Mouse (Mus musculus) heart, embryonic 11.5 days (tissue): ENCODE data around the gene Ccdc116. TPM values are rescaled to one million over a fixed set of nuclear protein-coding genes. Genes with fewer than 3 reads are reported as not detected.
"Not testable (repeated sequence)": the region's sequence is repeated elsewhere in the genome, so short reads cannot be mapped to it uniquely, and the experiment has no call there.

Experiments used
- ATAC-seq: fragments of 200-750 bp; cut with Nextera tagmentation; replicated peaks from 2 replicates; pipeline ENCODE4 v1.8.0; 2017; ENCODE audit warnings: moderate library complexity; ENCODE audit not compliant: insufficient number of reproducible peaks, low FRiP score, low TSS enrichment
- H3K27ac ChIP-seq: fragments of 300-500 bp; sonication (generic); 2 replicates; pipeline ENCODE4 v1.5.1; 2014; ENCODE audit warnings: mild to moderate bottlenecking, low read depth, low read length
- H3K27me3 ChIP-seq: fragments of 300-500 bp; sonication (generic); 2 replicates; pipeline ENCODE4 v1.6.1; 2014; ENCODE audit warnings: mild to moderate bottlenecking, low read length, mixed read lengths; ENCODE audit not compliant: control insufficient read depth, insufficient read depth
- H3K36me3 ChIP-seq: fragments of 300-500 bp; sonication (generic); 2 replicates; pipeline ENCODE4 v1.6.1; 2014; ENCODE audit warnings: mild to moderate bottlenecking, low read length, moderate library complexity, mixed read lengths; ENCODE audit not compliant: control insufficient read depth, insufficient read depth
- H3K4me1 ChIP-seq: fragments of 300-500 bp; sonication (generic); 2 replicates; pipeline ENCODE4 v1.6.1; 2014; ENCODE audit warnings: low read length; ENCODE audit not compliant: control insufficient read depth, insufficient read depth
- H3K4me2 ChIP-seq: fragments of 300-500 bp; sonication (generic); 2 replicates; pipeline ENCODE4 v1.6.1; 2014; ENCODE audit warnings: mild to moderate bottlenecking, moderate library complexity
- H3K4me3 ChIP-seq: fragments of 300-500 bp; sonication (generic); 2 replicates; pipeline ENCODE4 v1.5.1; 2014; ENCODE audit warnings: low read depth, low read length
- H3K9ac ChIP-seq: fragments of 300-500 bp; sonication (generic); 2 replicates; pipeline ENCODE4 v1.6.1; 2014; ENCODE audit warnings: mild to moderate bottlenecking, low read depth, low read length, moderate library complexity
- H3K9me3 ChIP-seq: fragments of 300-500 bp; sonication (generic); replicated peaks from 2 replicates; pipeline ENCODE4 v1.6.1; 2016; ENCODE audit warnings: low read length; ENCODE audit not compliant: control insufficient read depth
- WGBS: fragments of 180-500 bp; shearing (Covaris S2); extraction: QIAGEN DNeasy Blood & Tissue Kit; methylation state at CpG from one replicate; pipeline ENCODE4 v1.1.7; 2014; ENCODE audit not compliant: insufficient replicate concordance; 5-methylcytosine and 5-hydroxymethylcytosine counted together
- polyA plus RNA-seq: library from polyadenylated mRNA; unstranded; fragments of >200 nt; fragmentation: Nextera tagmentation; extraction: Ambion mirVana; gene quantifications from 2 replicates; pipeline ENCODE4 v1.2.1, GENCODE M21; 2014

Gene Ccdc116
- polyA plus RNA-seq, 1 experiment from 2014 or later = not detected

- no peak overlapping the region for H3K4me2 ChIP-seq
- no peak overlapping the region for H3K9ac ChIP-seq
- peaks cover 18% of the 10 kb centered on the region for H3K36me3 ChIP-seq
- H3K9me3 ChIP-seq = no peaks in the 10 kb centered on the region
- H3K27me3 ChIP-seq = no peaks in the 10 kb centered on the region
- no peak overlapping the region for H3K27ac ChIP-seq
- H3K4me3 ChIP-seq = no peak overlapping the region
- ATAC-seq = no peak
- no peaks in the 10 kb centered on the region for H3K4me1 ChIP-seq
- WGBS = 76% methylated on average over 2 of the region's 2 CpGs
Observed at GRCm38 (mm10) chr16:17175765-17176164, 28.7 kb upstream of the Ccdc116 start.

- no peaks in the 10 kb centered on the region for H3K9me3 ChIP-seq
- no peak overlapping the region for H3K4me3 ChIP-seq
- H3K27me3 ChIP-seq = no peaks in the 10 kb centered on the region
- peaks cover 27% of the 10 kb centered on the region for H3K36me3 ChIP-seq
- no peak for ATAC-seq
- H3K4me2 ChIP-seq = no peak overlapping the region
- H3K4me1 ChIP-seq = no peaks in the 10 kb centered on the region
- WGBS = 85% methylated on average over 5 of the region's 5 CpGs
- H3K9ac ChIP-seq = no peak overlapping the region
- H3K27ac ChIP-seq = no peak overlapping the region
Observed at GRCm38 (mm10) chr16:17168049-17168448, 21.0 kb upstream of the Ccdc116 start.

GRCm38 (mm10) chr16:17167179-17167578 is 20.1 kb upstream of the Ccdc116 start:
- Histone ChIP-seq H3K27me3 (no peaks in the 10 kb centered on the region), H3K9me3 (no peaks in the 10 kb centered on the region), H3K4me1 (no peaks in the 10 kb centered on the region), H3K4me2 (no peak overlapping the region), H3K9ac (no peak overlapping the region), H3K36me3 (peaks cover 18% of the 10 kb centered on the region), H3K27ac (no peak overlapping the region), H3K4me3 (no peak overlapping the region)
- no peak for ATAC-seq

GRCm38 (mm10) chr16:17165478-17165877 is 18.4 kb upstream of the Ccdc116 start:
- H3K4me1 ChIP-seq, H3K27ac ChIP-seq, H3K27me3 ChIP-seq, H3K4me2 ChIP-seq, ATAC-seq, H3K9me3 ChIP-seq, H3K9ac ChIP-seq, H3K4me3 ChIP-seq: not testable (repeated sequence)
- WGBS = 92% methylated on average over 1 of the region's 1 CpGs
- peaks cover 11% of the 10 kb centered on the region for H3K36me3 ChIP-seq

- no peak for ATAC-seq
- no peak overlapping the region for H3K4me2 ChIP-seq
- WGBS = 91% methylated on average over 2 of the region's 2 CpGs
Observed at GRCm38 (mm10) chr16:17154346-17154745, 7.3 kb upstream of the Ccdc116 start.

GRCm38 (mm10) chr16:17151874-17152273 is 4.8 kb upstream of the Ccdc116 start:
- Histone ChIP-seq H3K4me1 (peaks cover 11% of the 10 kb centered on the region), H3K9me3 (no peaks in the 10 kb centered on the region), H3K36me3 (peaks cover 14% of the 10 kb centered on the region), H3K4me2 (no peak overlapping the region), H3K27ac (no peak overlapping the region), H3K9ac (no peak overlapping the region), H3K27me3 (peaks cover 3% of the 10 kb centered on the region; the same call in 1 of the 2 replicates), H3K4me3 (no peak overlapping the region)
- no peak for ATAC-seq
- 94% methylated on average over 4 of the region's 4 CpGs for WGBS

More at GRCm38 (mm10) chr16:17154346-17154745, 7.3 kb upstream of the Ccdc116 start:
- H3K9ac ChIP-seq = no peak overlapping the region
- H3K27me3 ChIP-seq = no peaks in the 10 kb centered on the region
- H3K27ac ChIP-seq = no peak overlapping the region
- peaks cover 18% of the 10 kb centered on the region for H3K36me3 ChIP-seq
- no peaks in the 10 kb centered on the region for H3K4me1 ChIP-seq
- H3K4me3 ChIP-seq = no peak overlapping the region
- no peaks in the 10 kb centered on the region for H3K9me3 ChIP-seq

- peaks cover 14% of the 10 kb centered on the region for H3K36me3 ChIP-seq
- H3K4me1 ChIP-seq = peaks cover 11% of the 10 kb centered on the region
- no peaks in the 10 kb centered on the region for H3K9me3 ChIP-seq
- H3K27me3 ChIP-seq = peaks cover 3% of the 10 kb centered on the region; the same call in 1 of the 2 replicates
- H3K4me2 ChIP-seq = no peak overlapping the region
- H3K9ac ChIP-seq = no peak overlapping the region
- no peak overlapping the region for H3K27ac ChIP-seq
- WGBS = 76% methylated on average over 7 of the region's 7 CpGs
- ATAC-seq = no peak
- no peak overlapping the region for H3K4me3 ChIP-seq
Observed at GRCm38 (mm10) chr16:17150520-17151258, 3.7 kb upstream of the Ccdc116 start.

- Histone ChIP-seq H3K4me2 (peak overlapping the region; percentile 100), H3K4me3 (peak overlapping the region; percentile 61), H3K9me3 (no peaks in the 10 kb centered on the region), H3K36me3 (peaks cover 9% of the 10 kb centered on the region), H3K27me3 (peaks cover 3% of the 10 kb centered on the region; the same call in 1 of the 2 replicates), H3K9ac (no peak overlapping the region; the same call in 1 of the 2 replicates), H3K4me1 (peaks cover 11% of the 10 kb centered on the region), H3K27ac (no peak overlapping the region)
- ATAC-seq = no peak
- 6% methylated on average over 16 of the region's 16 CpGs for WGBS
Observed at GRCm38 (mm10) chr16:17148084-17148483, 1.1 kb upstream of the Ccdc116 start.
